Mouse (Mus musculus) forebrain, embryonic 16.5 days (tissue): ENCODE measurements at regions not wholly inside any gene's neighbourhood (a gene's known extent, or its start where the extent isn't known, plus 50 kb on each side); places are given as distances from the start of the nearest gene placed in this dataset.
A peak's percentile ranks its signal among the peaks of the same experiment; 100 is the strongest.

Experiments used
- ATAC-seq: fragments of 200-750 bp; cut with Nextera tagmentation; 2 replicates; pipeline ENCODE4 v1.8.0; 2017; ENCODE audit warnings: mild to moderate bottlenecking, moderate library complexity
- H3K27ac ChIP-seq: fragments of 300-500 bp; sonication (generic); 2 replicates; pipeline ENCODE4 v1.5.1; 2014; ENCODE audit warnings: low read length, control low read depth
- H3K27me3 ChIP-seq: fragments of 300-500 bp; sonication (generic); replicated peaks from 2 replicates; pipeline ENCODE4 v1.6.1; 2014; ENCODE audit warnings: low read length; ENCODE audit not compliant: control insufficient read depth, insufficient read depth
- H3K36me3 ChIP-seq: fragments of 300-500 bp; sonication (generic); 2 replicates; pipeline ENCODE4 v1.6.1; 2014; ENCODE audit not compliant: control insufficient read depth, insufficient read depth
- H3K4me1 ChIP-seq: fragments of 300-500 bp; sonication (generic); replicated peaks from 2 replicates; pipeline ENCODE4 v1.6.1; 2014; ENCODE audit warnings: low read length; ENCODE audit not compliant: control insufficient read depth, insufficient read depth
- H3K4me2 ChIP-seq: fragments of 300-500 bp; sonication (generic); 2 replicates; pipeline ENCODE4 v1.6.1; 2014; ENCODE audit warnings: mild to moderate bottlenecking, low read length, control low read depth
- H3K4me3 ChIP-seq: fragments of 300-500 bp; sonication (generic); replicated peaks from 2 replicates; pipeline ENCODE4 v1.5.1; 2014; ENCODE audit warnings: mild to moderate bottlenecking, low read length, control low read depth
- H3K9ac ChIP-seq: fragments of 300-500 bp; sonication (generic); replicated peaks from 2 replicates; pipeline ENCODE4 v1.6.1; 2014; ENCODE audit warnings: low read depth, low read length, control low read depth
- H3K9me3 ChIP-seq: fragments of 300-500 bp; sonication (generic); 2 replicates; pipeline ENCODE4 v1.6.1; 2016; ENCODE audit warnings: low read length; ENCODE audit not compliant: control insufficient read depth
- WGBS: fragments of 180-500 bp; shearing (Covaris S2); extraction: QIAGEN DNeasy Blood & Tissue Kit; methylation state at CpG from one replicate; pipeline ENCODE4 v1.1.7; 2014; 5-methylcytosine and 5-hydroxymethylcytosine counted together

GRCm38 (mm10) chr11:45264001-45264400 is 587.9 kb upstream of the Clint1 start:
- Histone ChIP-seq H3K27me3 (no peaks in the 10 kb centered on the region), H3K9ac (no peak overlapping the region), H3K4me3 (no peak overlapping the region), H3K27ac (no peak overlapping the region), H3K9me3 (no peaks in the 10 kb centered on the region), H3K36me3 (no peaks in the 10 kb centered on the region), H3K4me2 (no peak overlapping the region), H3K4me1 (no peaks in the 10 kb centered on the region; the same call in 1 of the 2 replicates)
- no peak for ATAC-seq
- 45% methylated on average over 3 of the region's 3 CpGs for WGBS

- peak; percentile 3; the same call in 1 of the 2 replicates for ATAC-seq
Measured at GRCm38 (mm10) chr11:45265171-45265988, 586.5 kb upstream of the Clint1 start.

GRCm38 (mm10) chr11:45265989-45266302 is 585.9 kb upstream of the Clint1 start:
- peak; percentile 47; the same call in 1 of the 2 replicates for ATAC-seq

More at GRCm38 (mm10) chr11:45265171-45265988, 586.5 kb upstream of the Clint1 start:
- H3K4me3 ChIP-seq, result no peak overlapping the region
- H3K36me3 ChIP-seq, result no peaks in the 10 kb centered on the region
- no peak overlapping the region for H3K27ac ChIP-seq
- no peaks in the 10 kb centered on the region for H3K27me3 ChIP-seq
- 74% methylated on average over 17 of the region's 17 CpGs for WGBS
- no peak overlapping the region for H3K4me2 ChIP-seq
- H3K9ac ChIP-seq, result no peak overlapping the region
- H3K4me1 ChIP-seq, result no peaks in the 10 kb centered on the region; the same call in 1 of the 2 replicates
- no peaks in the 10 kb centered on the region for H3K9me3 ChIP-seq

DNA sequence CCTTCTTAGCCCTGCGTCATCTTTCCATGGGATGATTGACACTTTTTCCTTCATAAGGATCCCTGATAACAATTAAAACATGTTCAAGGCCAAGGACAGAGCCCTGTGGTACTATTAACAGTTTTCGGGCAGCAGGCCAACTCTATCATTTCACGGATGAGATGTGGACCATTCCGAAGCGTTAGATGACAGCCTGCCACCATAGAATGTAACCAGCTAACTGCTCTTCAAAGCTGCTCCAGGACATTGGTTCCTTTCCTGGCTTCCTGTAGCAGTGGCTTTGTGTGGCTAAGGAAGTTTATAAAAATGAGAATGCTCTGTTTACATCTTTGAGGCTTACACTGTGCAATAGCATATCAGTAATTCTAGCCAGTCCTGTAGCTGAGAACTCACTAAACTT is 582.6 kb upstream of the Clint1 start:
- Histone ChIP-seq H3K9me3 (no peaks in the 10 kb centered on the region), H3K4me1 (no peaks in the 10 kb centered on the region; the same call in 1 of the 2 replicates), H3K4me2 (no peak overlapping the region), H3K9ac (no peak overlapping the region), H3K27me3 (no peaks in the 10 kb centered on the region), H3K36me3 (no peaks in the 10 kb centered on the region), H3K27ac (no peak overlapping the region), H3K4me3 (no peak overlapping the region)
- WGBS, result 73% methylated on average over 5 of the region's 5 CpGs
- ATAC-seq, result no peak

More at GRCm38 (mm10) chr11:45265989-45266302, 585.9 kb upstream of the Clint1 start:
- Histone ChIP-seq H3K9ac (no peak overlapping the region), H3K27me3 (no peaks in the 10 kb centered on the region), H3K9me3 (no peaks in the 10 kb centered on the region), H3K27ac (no peak overlapping the region), H3K4me1 (no peaks in the 10 kb centered on the region; the same call in 1 of the 2 replicates), H3K36me3 (no peaks in the 10 kb centered on the region), H3K4me2 (no peak overlapping the region), H3K4me3 (no peak overlapping the region)
- WGBS, result 62% methylated on average over 4 of the region's 4 CpGs

GRCm38 (mm10) chr11:45271206-45271605 is 580.6 kb upstream of the Clint1 start:
- no peak for ATAC-seq
- H3K9me3 ChIP-seq, result no peaks in the 10 kb centered on the region
- no peaks in the 10 kb centered on the region for H3K27me3 ChIP-seq
- H3K27ac ChIP-seq, result no peak overlapping the region
- H3K4me3 ChIP-seq, result no peak overlapping the region
- H3K4me2 ChIP-seq, result no peak overlapping the region
- H3K36me3 ChIP-seq, result no peaks in the 10 kb centered on the region
- WGBS, result 57% methylated on average over 3 of the region's 3 CpGs
- no peaks in the 10 kb centered on the region for H3K4me1 ChIP-seq
- no peak overlapping the region for H3K9ac ChIP-seq

DNA sequence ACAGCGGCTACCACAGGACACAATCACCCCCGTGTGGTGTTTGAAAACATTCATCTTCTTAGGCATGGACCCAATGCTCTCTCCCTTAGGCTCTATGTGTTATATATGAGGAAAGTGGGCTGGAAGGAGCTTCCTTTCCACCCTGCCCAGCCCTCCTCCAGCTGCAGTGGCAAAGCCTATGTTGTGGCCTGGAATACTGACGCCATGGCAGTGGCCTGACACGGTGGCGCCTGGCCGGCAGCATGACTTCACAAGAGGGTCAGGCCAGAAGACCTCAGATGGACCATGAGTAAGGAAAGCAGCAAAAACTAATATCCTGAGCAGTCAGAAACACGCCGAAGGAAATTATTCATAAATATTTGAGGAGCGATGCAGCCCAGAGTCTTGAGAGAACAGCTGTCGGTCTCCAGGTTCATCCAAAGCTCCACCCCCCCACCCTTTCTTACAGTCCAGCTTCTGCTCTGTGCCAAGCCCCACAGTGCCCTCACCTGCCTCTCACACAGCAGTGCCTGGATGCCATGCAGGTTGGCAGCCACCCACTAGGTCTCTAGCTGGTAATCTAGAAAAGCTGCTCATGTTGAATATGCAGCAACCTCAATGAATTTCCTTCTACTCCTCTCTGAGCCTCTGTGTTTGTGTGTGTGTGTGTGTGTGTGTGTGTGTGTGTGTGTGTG is 577.3 kb upstream of the Clint1 start:
- H3K27ac ChIP-seq, result no peak overlapping the region

GRCm38 (mm10) chr11:45275170-45275569 is 576.7 kb upstream of the Clint1 start:
- Histone ChIP-seq H3K9me3 (no peaks in the 10 kb centered on the region), H3K27ac (no peak overlapping the region), H3K36me3 (no peaks in the 10 kb centered on the region), H3K27me3 (no peaks in the 10 kb centered on the region), H3K4me1 (no peaks in the 10 kb centered on the region), H3K4me2 (no peak overlapping the region), H3K4me3 (no peak overlapping the region), H3K9ac (no peak overlapping the region)
- WGBS, result 34% methylated on average over 3 of the region's 3 CpGs
- no peak for ATAC-seq

More for the DNA sequence above, 577.3 kb upstream of the Clint1 start:
- H3K4me3 ChIP-seq, result no peak overlapping the region
- WGBS, result 89% methylated on average over 10 of the region's 10 CpGs
- no peaks in the 10 kb centered on the region for H3K9me3 ChIP-seq
- H3K36me3 ChIP-seq, result no peaks in the 10 kb centered on the region
- H3K9ac ChIP-seq, result no peak overlapping the region
- ATAC-seq, result no peak
- H3K4me1 ChIP-seq, result no peaks in the 10 kb centered on the region
- H3K4me2 ChIP-seq, result no peak overlapping the region
- H3K27me3 ChIP-seq, result no peaks in the 10 kb centered on the region

DNA sequence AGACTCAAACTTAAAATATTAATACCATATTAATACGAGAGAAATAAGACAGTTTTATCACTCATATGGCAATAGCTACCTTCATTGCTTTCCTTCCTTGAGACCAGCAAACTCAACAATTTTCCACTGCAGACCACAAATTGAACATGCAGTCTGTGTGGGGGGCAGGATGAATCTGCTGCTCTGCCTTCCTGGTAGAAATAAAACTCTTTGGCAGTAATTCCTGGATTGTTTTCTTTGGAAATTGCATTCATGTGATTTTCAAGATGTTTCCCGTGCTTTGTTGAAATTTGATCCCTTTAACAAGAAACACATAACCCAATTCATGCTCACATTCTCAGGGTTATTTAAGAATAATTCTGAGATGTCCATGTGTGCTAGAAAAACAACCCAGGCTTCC is 555.1 kb upstream of the Clint1 start:
- Histone ChIP-seq H3K9ac (no peak overlapping the region), H3K36me3 (no peaks in the 10 kb centered on the region), H3K4me2 (no peak overlapping the region), H3K27ac (no peak overlapping the region), H3K27me3 (no peaks in the 10 kb centered on the region), H3K4me1 (no peaks in the 10 kb centered on the region), H3K4me3 (no peak overlapping the region), H3K9me3 (no peaks in the 10 kb centered on the region)
- 77% methylated on average over 2 of the region's 2 CpGs for WGBS
- no peak for ATAC-seq

GRCm38 (mm10) chr11:45311934-45312333 is 539.9 kb upstream of the Clint1 start:
- no peak overlapping the region for H3K9ac ChIP-seq
- H3K4me1 ChIP-seq, result no peaks in the 10 kb centered on the region
- no peak overlapping the region for H3K4me2 ChIP-seq
- no peaks in the 10 kb centered on the region for H3K9me3 ChIP-seq
- H3K27ac ChIP-seq, result no peak overlapping the region
- ATAC-seq, result no peak
- WGBS, result 92% methylated on average over 6 of the region's 6 CpGs
- H3K27me3 ChIP-seq, result no peaks in the 10 kb centered on the region
- no peaks in the 10 kb centered on the region for H3K36me3 ChIP-seq
- no peak overlapping the region for H3K4me3 ChIP-seq
